Mouse (Mus musculus) CH12.LX (cell line): ENCODE data around the gene Ppie. TPM values are rescaled to one million over a fixed set of nuclear protein-coding genes. Genes with fewer than 3 reads are reported as not detected.

ENCODE experiments used
- DNase-seq: peaks from one replicate; pipeline ENCODE4 v3.0.0-alpha.2; 2013; ENCODE audit errors: extremely low read depth
- H3K27ac ChIP-seq: 2 replicates; pipeline ENCODE4 v1.5.1; 2012; ENCODE audit warnings: low read depth, mild to moderate bottlenecking, control low read depth, moderate library complexity; ENCODE audit not compliant: insufficient read depth
- H3K27me3 ChIP-seq: replicated peaks from 2 replicates; pipeline ENCODE3; 2012; ENCODE audit warnings: inconsistent platforms
- H3K36me3 ChIP-seq, 2 experiments: replicated peaks in 1 of 2; 2 replicates each; pipeline versions ENCODE3 to v1.6.1; 2012; ENCODE audit warnings: inconsistent platforms in 1 of 2, low read length in 1 of 2, mild to moderate bottlenecking in 1 of 2, mixed read lengths in 1 of 2, moderate library complexity in 1 of 2; ENCODE audit not compliant: control insufficient read depth in 1 of 2, insufficient read depth in 1 of 2
- H3K4me1 ChIP-seq, 2 experiments: 2 replicates each; pipeline ENCODE4 v1.6.1; 2012; ENCODE audit warnings: inconsistent platforms in 1 of 2, moderate library complexity in 1 of 2; ENCODE audit not compliant: insufficient read depth in 2 of 2, control insufficient read depth in 1 of 2
- H3K4me2 ChIP-seq: 2 replicates; pipeline ENCODE4 v1.6.1; 2012; ENCODE audit warnings: low read depth, mild to moderate bottlenecking, control low read depth; ENCODE audit not compliant: poor library complexity, insufficient read depth, severe bottlenecking
- H3K4me3 ChIP-seq, 3 experiments: fragments of 150-350 bp in 1 of 3; sonication (generic) in 1 of 3; replicated peaks in 1 of 3; 2 replicates each; pipeline versions ENCODE3 to v1.5.1; 2011 to 2012; ENCODE audit warnings: low read depth in 2 of 3, low read length in 2 of 3, mild to moderate bottlenecking in 2 of 3, moderate library complexity in 2 of 3, control low read depth in 1 of 3, improper control_type of control experiment in 1 of 3, inconsistent platforms in 1 of 3, mixed read lengths in 1 of 3; ENCODE audit not compliant: poor library complexity in 1 of 3
- H3K79me2 ChIP-seq: replicated peaks from 2 replicates; pipeline ENCODE4 v1.6.1; 2012; ENCODE audit warnings: mild to moderate bottlenecking, moderate library complexity; ENCODE audit not compliant: control insufficient read depth, poor library complexity, insufficient read depth, severe bottlenecking; ENCODE audit errors: extremely low read depth
- H3K9ac ChIP-seq: 2 replicates; pipeline ENCODE4 v1.6.1; 2012; ENCODE audit warnings: low read depth, mild to moderate bottlenecking, control low read depth, moderate library complexity; ENCODE audit not compliant: insufficient read depth
- H3K9me3 ChIP-seq: replicated peaks from 2 replicates; pipeline ENCODE3; 2012; ENCODE audit warnings: low read length, inconsistent platforms, mixed read lengths
- CHD1 ChIP-seq: IDR thresholded peaks from 2 replicates; pipeline ENCODE4 v1.6.1; 2012; ENCODE audit warnings: low read depth, low read length, improper control_type of control experiment, inconsistent platforms
- CTCF ChIP-seq, 2 experiments: IDR thresholded peaks in 1 of 2; conservative IDR thresholded peaks in 1 of 2; 2 replicates each; pipeline ENCODE4 v1.5.1; 2011 to 2012; ENCODE audit warnings: low read depth in 2 of 2, low read length in 2 of 2, improper control_type of control experiment in 1 of 2, inconsistent platforms in 1 of 2, mild to moderate bottlenecking in 1 of 2, moderate library complexity in 1 of 2
- ETS1 ChIP-seq: conservative IDR thresholded peaks from 2 replicates; pipeline ENCODE4 v1.6.1; 2012; ENCODE audit warnings: low read depth, mild to moderate bottlenecking, inconsistent platforms, low read length, improper control_type of control experiment, moderate library complexity
- HCFC1 ChIP-seq: IDR thresholded peaks from 2 replicates; pipeline ENCODE4 v1.6.1; 2012; ENCODE audit warnings: low read depth, mild to moderate bottlenecking, inconsistent platforms, low read length, improper control_type of control experiment
- MAFK ChIP-seq: IDR thresholded peaks from 2 replicates; pipeline ENCODE4 v1.6.1; 2011; ENCODE audit warnings: low read length, improper control_type of control experiment; ENCODE audit not compliant: insufficient replicate concordance
- MAZ ChIP-seq: IDR thresholded peaks from 2 replicates; pipeline ENCODE4 v1.6.1; 2012; ENCODE audit warnings: low read depth, mild to moderate bottlenecking, inconsistent platforms, low read length, improper control_type of control experiment, moderate library complexity
- MXI1 ChIP-seq: IDR thresholded peaks from 2 replicates; pipeline ENCODE4 v1.6.1; 2011; ENCODE audit warnings: mild to moderate bottlenecking, low read depth, low read length, improper control_type of control experiment
- MYC ChIP-seq: IDR thresholded peaks from 2 replicates; pipeline ENCODE4 v1.6.1; 2011; ENCODE audit warnings: low read depth, mild to moderate bottlenecking, improper control_type of control experiment, low read length
- NELFE ChIP-seq: IDR thresholded peaks from 2 replicates; pipeline ENCODE4 v1.6.1; 2011; ENCODE audit warnings: low read depth, low read length, improper control_type of control experiment
- NRF1 ChIP-seq: IDR thresholded peaks from 2 replicates; pipeline ENCODE4 v1.6.1; 2014; ENCODE audit warnings: low read depth, mild to moderate bottlenecking, inconsistent platforms, low read length, improper control_type of control experiment, moderate library complexity
- SIN3A ChIP-seq: IDR thresholded peaks from 2 replicates; pipeline ENCODE4 v1.6.1; 2012; ENCODE audit warnings: low read length, improper control_type of control experiment, inconsistent platforms
- TBP ChIP-seq: conservative IDR thresholded peaks from 2 replicates; pipeline ENCODE4 v1.6.1; 2011; ENCODE audit warnings: low read depth, low read length, improper control_type of control experiment
- TCF12 ChIP-seq: IDR thresholded peaks from 2 replicates; pipeline ENCODE4 v1.6.1; 2014; ENCODE audit warnings: low read depth, mild to moderate bottlenecking, inconsistent platforms, low read length, improper control_type of control experiment
- ZNF384 ChIP-seq: IDR thresholded peaks from 2 replicates; pipeline ENCODE4 v1.6.1; 2012; ENCODE audit warnings: low read depth, low read length, improper control_type of control experiment, inconsistent platforms
- dilution Hi-C: fragments of 300-500 bp; cut with MboI; formaldehyde crosslinking; loops from 2 replicates; pipeline ENCODE4 v1.14.3; 2020; ENCODE audit warnings: low sequenced_read_pairs; ENCODE audit not compliant: extremely low pct_unique_long_range_greater_than_20kb, extremely low pct_ligation_motif_present
- in situ Hi-C: fragments of 300-500 bp; cut with MboI; formaldehyde crosslinking; loops from 3 replicates; pipeline ENCODE4 v1.14.3; 2019; ENCODE audit warnings: low sequenced_read_pairs, low pct_ligation_motif_present, low pct_unique_long_range_greater_than_20kb, mixed read lengths
- polyA plus RNA-seq: library from polyadenylated mRNA; unstranded; fragments of >175 nt; gene quantifications from 2 replicates; pipeline ENCODE4 v1.2.1, GENCODE M21; 2012; ENCODE audit warnings: low read depth; ENCODE audit not compliant: insufficient read length
- total RNA-seq, 2 experiments: library from RNA; depleted of rRNA; stranded (reverse); fragments of 300-350 nt in 1 of 2; fragments of >200 nt in 1 of 2; gene quantifications; 2 replicates each; pipeline ENCODE4 v1.2.3; 2012 to 2014

Ppie gene
- total and polyA plus RNA-seq, 3 experiments, result 68.3 to 89.4 (median 86.8) TPM

GRCm38 (mm10) chr4:123080791-123081190 lies 59.0 kb downstream of the Ppie start:
- dilution Hi-C loops, result no loop called here
- no peaks in the 10 kb centered on the region for H3K36me3 ChIP-seq
- H3K4me3 ChIP-seq, result no peak overlapping the region
- DNase-seq, result no peak
- no peak overlapping the region for H3K4me2 ChIP-seq
- 0 out of 4 replicates have a peak, but pooled peaks cover 0 to 3% of the 10 kb centered on the region in 2 experiments for H3K4me1 ChIP-seq
- H3K9me3 ChIP-seq, result no peaks in the 10 kb centered on the region
- TF ChIP-seq CHD1, result no peak
- TF ChIP-seq, all 38 proteins: peak for 0
- Histone ChIP-seq H3K27ac (no peak overlapping the region), H3K27me3 (peaks cover 8% of the 10 kb centered on the region), H3K79me2 (no peaks in the 10 kb centered on the region), H3K9ac (no peak overlapping the region)
- in situ Hi-C loops, result loop anchor here (5.0 to 10.0 kb wide), 2 partner anchors 78 to 276 kb away; no protein-coding TSS in a partner anchor

GRCm38 (mm10) chr4:123078231-123078630 lies 61.5 kb downstream of the Ppie start:
- no peak for DNase-seq
- H3K4me2 ChIP-seq, result no peak overlapping the region

More at GRCm38 (mm10) chr4:123078231-123078630, 61.5 kb downstream of the Ppie start:
- H3K9ac ChIP-seq, result no peak overlapping the region
- H3K9me3 ChIP-seq, result no peaks in the 10 kb centered on the region
- H3K4me1 ChIP-seq, result no peaks in the 10 kb centered on the region
- TF ChIP-seq MAFK (no peak), MYC (no peak), ETS1 (no peak), SIN3A (no peak), ZNF384 (no peak), CTCF (conservative IDR thresholded peaks at IDR 0.05 in 1 of 2, IDR thresholded peaks at IDR 0.05 in 1 of 2; ENCODE audit: low read depth in 2 of 2, low read length in 2 of 2) (no peak), MXI1 (no peak), TCF12 (no peak), NELFE (no peak), HCFC1 (no peak), NRF1 (no peak), MAZ (no peak), TBP (no peak)
- no peaks in the 10 kb centered on the region for H3K36me3 ChIP-seq
- no peak overlapping the region for H3K4me3 ChIP-seq
- H3K79me2 ChIP-seq, result no peaks in the 10 kb centered on the region
- H3K27ac ChIP-seq, result no peak overlapping the region
- in situ Hi-C loops (no loop called here), dilution Hi-C loops (no loop called here)
- peaks cover 18% of the 10 kb centered on the region for H3K27me3 ChIP-seq

Other genes starting within 250 kb of the Ppie start
- 17.3 and 29.8 TPM in 2 replicates for gene Mfsd2a, start 178.8 kb downstream of the Ppie start, total RNA-seq (2012; rRNA removed)
- 15.2 and 18.3 TPM in 2 replicates for gene Mfsd2a, start 178.8 kb downstream of the Ppie start, total RNA-seq (2014; rRNA removed)
- gene Mfsd2a, start 178.8 kb downstream of the Ppie start, polyA plus RNA-seq, result 13.0 and 17.4 TPM in 2 replicates
- 0.46 and 0.51 TPM in 2 replicates for gene Mycl, start 144.3 kb downstream of the Ppie start, total RNA-seq (2012; rRNA removed)
- 0.38 and 0.41 TPM in 2 replicates for gene Mycl, start 144.3 kb downstream of the Ppie start, total RNA-seq (2014; rRNA removed)
- gene Mycl, start 144.3 kb downstream of the Ppie start, polyA plus RNA-seq, result 0.44 and 0.65 TPM in 2 replicates
- 17.7 and 18.9 TPM in 2 replicates for gene Trit1, start 123.4 kb downstream of the Ppie start, total RNA-seq (2012; rRNA removed)
- 21.3 and 21.9 TPM in 2 replicates for gene Trit1, start 123.4 kb downstream of the Ppie start, total RNA-seq (2014; rRNA removed)
- 19.8 and 22.2 TPM in 2 replicates for gene Trit1, start 123.4 kb downstream of the Ppie start, polyA plus RNA-seq
- gene Bmp8b, start 34.8 kb downstream of the Ppie start, total RNA-seq (2012; rRNA removed), result not detected in 2 replicates
- gene Bmp8b, start 34.8 kb downstream of the Ppie start, total RNA-seq (2014; rRNA removed), result not detected in 2 replicates
- gene Bmp8b, start 34.8 kb downstream of the Ppie start, polyA plus RNA-seq, result 0.12 TPM in 1 of 2 replicates, not detected in the other
- gene Oxct2b, start 23.7 kb downstream of the Ppie start, total RNA-seq (2012; rRNA removed), result not detected in 2 replicates
- gene Oxct2b, start 23.7 kb downstream of the Ppie start, total RNA-seq (2014; rRNA removed), result not detected in 2 replicates
- gene Oxct2b, start 23.7 kb downstream of the Ppie start, polyA plus RNA-seq, result not detected in 2 replicates
- not detected in 2 replicates for gene Hpcal4, start 43.3 kb upstream of the Ppie start, total RNA-seq (2012; rRNA removed)
- not detected in 2 replicates for gene Hpcal4, start 43.3 kb upstream of the Ppie start, total RNA-seq (2014; rRNA removed)
- gene Hpcal4, start 43.3 kb upstream of the Ppie start, polyA plus RNA-seq, result not detected in 2 replicates
- gene Nt5c1a, start 61.6 kb upstream of the Ppie start, total RNA-seq (2012; rRNA removed), result not detected in 2 replicates
- not detected in 2 replicates for gene Nt5c1a, start 61.6 kb upstream of the Ppie start, total RNA-seq (2014; rRNA removed)
- not detected in 2 replicates for gene Nt5c1a, start 61.6 kb upstream of the Ppie start, polyA plus RNA-seq
- not detected in 2 replicates for gene Heyl, start 93.6 kb upstream of the Ppie start, total RNA-seq (2012; rRNA removed)
- gene Heyl, start 93.6 kb upstream of the Ppie start, total RNA-seq (2014; rRNA removed), result not detected in 2 replicates
- gene Heyl, start 93.6 kb upstream of the Ppie start, polyA plus RNA-seq, result not detected in 2 replicates
- gene Pabpc4, start 122.4 kb upstream of the Ppie start, total RNA-seq (2012; rRNA removed), result 318 and 326 TPM in 2 replicates
- gene Pabpc4, start 122.4 kb upstream of the Ppie start, total RNA-seq (2014; rRNA removed), result 206 and 207 TPM in 2 replicates
- gene Pabpc4, start 122.4 kb upstream of the Ppie start, polyA plus RNA-seq, result 370 and 444 TPM in 2 replicates
- gene Oxct2a, start 183.7 kb upstream of the Ppie start, total RNA-seq (2012; rRNA removed), result 0.08 TPM in 2 replicates
- gene Oxct2a, start 183.7 kb upstream of the Ppie start, total RNA-seq (2014; rRNA removed), result not detected in 2 replicates
- 0.18 TPM in 1 of 2 replicates, not detected in the other for gene Oxct2a, start 183.7 kb upstream of the Ppie start, polyA plus RNA-seq
- 0.68 and 0.71 TPM in 2 replicates for gene Bmp8a, start 203.3 kb upstream of the Ppie start, total RNA-seq (2012; rRNA removed)
- 0.26 and 0.30 TPM in 2 replicates for gene Bmp8a, start 203.3 kb upstream of the Ppie start, total RNA-seq (2014; rRNA removed)
- 0.76 and 0.86 TPM in 2 replicates for gene Bmp8a, start 203.3 kb upstream of the Ppie start, polyA plus RNA-seq